Mouse (Mus musculus): ENCODE results near the gene 4930544D05Rik.

DNA sequence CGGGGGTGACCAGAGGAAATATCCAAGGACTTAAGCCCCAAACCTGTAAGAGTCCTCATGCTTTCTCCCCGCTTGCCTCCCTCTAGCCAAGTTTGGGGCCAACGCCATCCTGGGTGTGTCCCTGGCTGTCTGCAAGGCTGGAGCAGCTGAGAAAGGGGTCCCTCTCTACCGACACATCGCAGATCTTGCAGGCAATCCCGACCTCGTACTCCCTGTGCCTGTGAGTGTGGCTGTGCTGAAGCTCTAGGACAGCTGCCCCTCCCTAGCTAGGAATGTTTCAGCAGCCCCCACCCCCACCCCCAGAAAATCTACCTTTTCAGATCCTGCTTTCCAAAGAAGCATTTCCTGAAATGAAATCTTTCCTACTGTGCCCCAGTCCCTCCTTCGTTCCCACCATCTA, 43.3 kb downstream of the 4930544D05Rik start:
- no peak for TF ChIP-seq TAL1 (IDR thresholded peaks at IDR 0.05; ENCODE audit: low read length)
- TF ChIP-seq GATA1 (IDR thresholded peaks at IDR 0.05; ENCODE audit: low read length) = no peak
